Mouse (Mus musculus) limb, embryonic 11.5 days (tissue): ENCODE measurements around the gene Tmem171. TPM values are rescaled to one million over a fixed set of nuclear protein-coding genes. Genes with fewer than 3 reads are reported as not detected.

ENCODE experiments used
- ATAC-seq: fragments of 200-750 bp; cut with Nextera tagmentation; 2 replicates; pipeline ENCODE4 v1.8.0; 2017; ENCODE audit warnings: low read depth; ENCODE audit not compliant: insufficient number of reproducible peaks, low FRiP score, low TSS enrichment
- DNase-seq: peaks from one replicate; pipeline ENCODE4 v3.0.0-alpha.2; 2015; ENCODE audit warnings: low spot score
- H3K27ac ChIP-seq: fragments of 300-500 bp; sonication (generic); replicated peaks from 2 replicates; pipeline ENCODE4 v1.5.1; 2014; ENCODE audit warnings: low read depth, mild to moderate bottlenecking, low read length
- H3K27me3 ChIP-seq: fragments of 300-500 bp; sonication (generic); 2 replicates; pipeline ENCODE4 v1.6.1; 2014; ENCODE audit warnings: mild to moderate bottlenecking, low read length, mixed read lengths; ENCODE audit not compliant: control insufficient read depth, insufficient read depth
- H3K36me3 ChIP-seq: fragments of 300-500 bp; sonication (generic); 2 replicates; pipeline ENCODE4 v1.6.1; 2014; ENCODE audit warnings: mild to moderate bottlenecking, low read length, moderate library complexity, mixed read lengths; ENCODE audit not compliant: control insufficient read depth, insufficient read depth
- H3K4me1 ChIP-seq: fragments of 300-500 bp; sonication (generic); 2 replicates; pipeline ENCODE4 v1.6.1; 2014; ENCODE audit warnings: low read length, mixed read lengths; ENCODE audit not compliant: control insufficient read depth, insufficient read depth
- H3K4me2 ChIP-seq: fragments of 300-500 bp; sonication (generic); 2 replicates; pipeline ENCODE4 v1.6.1; 2014; ENCODE audit warnings: low read depth, mild to moderate bottlenecking, moderate library complexity; ENCODE audit not compliant: severe bottlenecking
- H3K4me3 ChIP-seq: fragments of 300-500 bp; sonication (generic); 2 replicates; pipeline ENCODE4 v1.5.1; 2014; ENCODE audit warnings: low read depth, low read length
- H3K9ac ChIP-seq: fragments of 300-500 bp; sonication (generic); 2 replicates; pipeline ENCODE4 v1.6.1; 2014; ENCODE audit warnings: mild to moderate bottlenecking, low read length
- H3K9me3 ChIP-seq: fragments of 300-500 bp; sonication (generic); 2 replicates; pipeline ENCODE4 v1.6.1; 2016; ENCODE audit warnings: low read length; ENCODE audit not compliant: control insufficient read depth
- WGBS: fragments of 180-500 bp; shearing (Covaris S2); extraction: QIAGEN DNeasy Blood & Tissue Kit; methylation state at CpG from one replicate; pipeline ENCODE4 v1.1.7; 2014; 5-methylcytosine and 5-hydroxymethylcytosine counted together
- polyA plus RNA-seq: library from polyadenylated mRNA; unstranded; fragments of >200 nt; fragmentation: Nextera tagmentation; extraction: Ambion mirVana; gene quantifications from 2 replicates; pipeline ENCODE4 v1.2.1, GENCODE M21; 2014

Gene Tmem171
- polyA plus RNA-seq, 1 experiment from 2014 or later: not detected

DNA sequence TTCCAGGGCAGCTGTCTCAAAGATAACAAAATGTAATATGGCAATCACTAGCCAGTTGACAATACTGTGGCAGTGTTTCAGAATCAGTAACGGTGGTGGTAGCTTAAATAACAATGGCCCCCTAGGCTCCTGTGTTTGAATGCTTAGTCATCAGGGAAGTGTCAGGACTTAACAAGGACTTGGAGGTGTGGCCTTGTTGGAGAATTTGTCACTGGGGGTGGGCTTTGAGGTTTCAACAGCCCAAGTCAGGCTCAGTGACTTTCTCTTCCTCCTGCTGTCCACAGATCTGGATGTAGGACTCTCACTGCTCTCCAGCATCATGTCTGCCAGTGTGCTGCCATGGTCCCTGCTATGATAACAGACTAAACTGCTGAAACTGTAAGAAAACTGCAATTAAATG lies 27.7 kb upstream of the Tmem171 start:
- DNase-seq (no peak), ATAC-seq (no peak)
- Histone ChIP-seq H3K27ac (no peak overlapping the region), H3K36me3 (peaks cover 5% of the 10 kb centered on the region), H3K4me2 (no peak overlapping the region), H3K4me1 (no peaks in the 10 kb centered on the region), H3K9me3 (no peaks in the 10 kb centered on the region), H3K9ac (no peak overlapping the region), H3K27me3 (no peaks in the 10 kb centered on the region), H3K4me3 (no peak overlapping the region)
- 52% methylated on average over 1 of the region's 1 CpGs for WGBS

DNA sequence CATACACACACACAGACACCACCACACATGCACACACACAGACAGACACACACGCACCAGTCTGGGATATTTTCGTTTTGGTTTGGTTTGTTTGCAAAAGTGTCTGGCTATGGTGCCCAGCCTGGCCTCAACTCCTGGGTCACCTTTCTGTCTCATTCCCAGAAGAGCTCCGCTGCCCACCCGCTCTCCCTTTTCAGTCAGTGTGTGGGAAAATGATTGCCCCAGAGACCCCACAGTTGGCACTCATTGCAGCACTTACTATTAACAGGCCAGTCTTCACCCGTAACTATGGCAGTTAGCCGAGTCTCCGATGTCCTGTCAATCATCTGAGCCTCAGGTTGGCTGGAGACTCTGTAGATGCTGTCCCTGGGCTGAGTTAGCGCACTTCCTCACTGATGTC lies 21.5 kb upstream of the Tmem171 start:
- Histone ChIP-seq H3K36me3 (no peaks in the 10 kb centered on the region; the same call in 1 of the 2 replicates), H3K4me3 (no peak overlapping the region), H3K27ac (no peak overlapping the region), H3K4me2 (no peak overlapping the region), H3K9me3 (no peaks in the 10 kb centered on the region), H3K4me1 (no peaks in the 10 kb centered on the region), H3K27me3 (no peaks in the 10 kb centered on the region), H3K9ac (no peak overlapping the region)
- WGBS: 92% methylated on average over 8 of the region's 8 CpGs
- ATAC-seq (no peak), DNase-seq (peak; percentile 14)

DNA sequence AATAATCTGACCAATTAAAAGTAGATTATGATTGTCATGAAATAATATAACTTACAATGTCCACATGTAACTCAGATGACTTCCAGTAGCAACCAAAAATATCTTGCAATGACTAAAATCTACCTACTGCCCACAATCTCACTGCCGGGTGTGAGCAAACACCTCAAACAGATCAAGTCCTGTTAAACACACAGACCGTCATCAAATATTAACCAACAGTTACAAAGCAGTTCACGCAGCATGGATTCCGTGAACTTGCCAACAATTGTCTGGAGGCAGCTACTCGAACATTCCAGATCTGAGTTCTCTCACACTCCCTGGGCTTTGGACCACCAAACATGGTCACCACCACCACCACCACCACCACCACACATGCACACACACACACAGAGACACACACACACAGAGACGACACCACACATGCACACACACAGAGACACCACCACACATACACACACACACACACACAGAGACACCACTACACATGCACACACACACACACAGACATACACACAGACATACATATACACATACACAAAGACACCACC lies 20.9 kb upstream of the Tmem171 start:
- Histone ChIP-seq H3K9me3 (no peaks in the 10 kb centered on the region), H3K36me3 (no peaks in the 10 kb centered on the region), H3K4me2 (no peak overlapping the region), H3K4me1 (no peaks in the 10 kb centered on the region), H3K27ac (no peak overlapping the region), H3K4me3 (no peak overlapping the region), H3K27me3 (no peaks in the 10 kb centered on the region), H3K9ac (no peak overlapping the region)
- ATAC-seq (no peak), DNase-seq (peak; percentile 18)
- 94% methylated on average over 6 of the region's 6 CpGs for WGBS

GRCm38 (mm10) chr13:98710655-98711054 lies 16.0 kb upstream of the Tmem171 start:
- Histone ChIP-seq H3K4me3 (no peak overlapping the region), H3K9ac (no peak overlapping the region), H3K27ac (no peak overlapping the region), H3K36me3 (no peaks in the 10 kb centered on the region), H3K4me1 (no peaks in the 10 kb centered on the region), H3K4me2 (no peak overlapping the region), H3K27me3 (no peaks in the 10 kb centered on the region), H3K9me3 (no peaks in the 10 kb centered on the region)
- ATAC-seq (no peak), DNase-seq (no peak)
- 91% methylated on average over 1 of the region's 1 CpGs for WGBS

DNA sequence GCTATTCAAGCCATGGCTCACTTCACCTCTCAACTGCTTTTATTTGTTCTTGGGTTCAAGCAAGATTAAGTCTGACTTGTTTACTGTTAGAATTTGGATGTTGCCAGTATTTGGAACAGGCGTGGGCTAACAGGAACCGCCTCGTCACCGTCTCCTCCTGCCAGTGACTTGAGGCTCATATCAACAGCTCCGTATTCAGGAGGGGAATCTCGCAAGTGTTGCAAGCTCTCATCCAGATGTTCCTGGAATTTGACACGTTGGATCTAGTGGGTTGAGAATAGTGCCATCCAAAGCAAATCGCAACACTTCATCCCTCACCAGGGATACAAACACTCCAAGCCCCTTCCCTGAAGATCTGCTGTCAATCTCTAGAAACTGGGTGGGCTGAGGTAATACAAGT lies 15.6 kb upstream of the Tmem171 start:
- WGBS: 71% methylated on average over 8 of the region's 8 CpGs

DNA sequence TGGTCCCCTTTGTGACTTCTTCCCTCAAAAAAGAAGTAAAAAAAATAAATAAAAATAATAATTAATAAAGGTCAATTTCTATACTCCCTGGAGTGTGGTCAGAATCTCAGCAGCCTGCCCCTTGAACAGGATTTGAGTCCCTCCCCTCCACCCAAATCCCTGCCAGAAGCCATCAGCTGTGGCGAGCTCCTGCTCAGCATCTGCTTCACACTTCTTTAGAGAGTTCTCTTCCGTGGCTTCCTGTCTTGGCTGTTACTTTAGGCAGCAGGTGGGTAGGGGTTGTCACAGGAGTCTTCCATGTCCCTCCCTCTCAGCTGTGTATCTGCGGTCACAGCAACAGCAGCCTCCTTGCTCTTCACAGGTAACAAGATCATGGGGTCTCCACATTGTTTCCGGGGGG lies 10.9 kb upstream of the Tmem171 start:
- Histone ChIP-seq H3K36me3 (no peaks in the 10 kb centered on the region), H3K27me3 (no peaks in the 10 kb centered on the region), H3K4me3 (no peak overlapping the region), H3K9me3 (no peaks in the 10 kb centered on the region), H3K4me2 (no peak overlapping the region), H3K4me1 (peaks cover 5% of the 10 kb centered on the region; the same call in 1 of the 2 replicates), H3K9ac (no peak overlapping the region), H3K27ac (no peak overlapping the region)
- 76% methylated on average over 4 of the region's 4 CpGs for WGBS
- DNase-seq (no peak), ATAC-seq (no peak)

More for the DNA sequence above, 15.6 kb upstream of the Tmem171 start:
- H3K4me2 ChIP-seq: no peak overlapping the region
- H3K4me1 ChIP-seq: no peaks in the 10 kb centered on the region
- H3K27me3 ChIP-seq: no peaks in the 10 kb centered on the region
- no peak overlapping the region for H3K9ac ChIP-seq
- no peaks in the 10 kb centered on the region for H3K9me3 ChIP-seq
- ATAC-seq: no peak
- H3K4me3 ChIP-seq: no peak overlapping the region
- DNase-seq: no peak
- no peak overlapping the region for H3K27ac ChIP-seq
- H3K36me3 ChIP-seq: no peaks in the 10 kb centered on the region

DNA sequence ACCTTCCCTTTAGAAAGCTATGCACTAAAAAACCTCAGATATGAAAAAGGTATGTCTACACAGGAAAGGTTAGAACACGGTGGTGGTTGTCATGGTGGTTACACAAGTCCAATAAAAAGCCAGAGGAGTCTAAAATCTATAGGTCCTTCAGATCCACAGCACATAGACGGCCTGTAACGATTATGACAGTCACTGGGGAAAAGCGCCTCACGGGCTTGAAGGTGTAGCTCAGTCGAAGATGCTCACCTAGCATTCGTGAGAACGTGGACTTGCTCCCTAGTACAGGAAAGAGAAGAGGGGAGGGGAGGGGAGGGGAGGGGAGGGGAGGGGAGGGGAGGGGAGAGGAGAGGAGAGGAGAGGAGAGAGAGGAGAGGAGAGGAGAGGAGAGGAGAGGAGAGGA lies 9.2 kb upstream of the Tmem171 start:
- no peak overlapping the region for H3K4me3 ChIP-seq
- no peak overlapping the region for H3K9ac ChIP-seq
- ATAC-seq: no peak
- H3K9me3 ChIP-seq: no peaks in the 10 kb centered on the region
- no peak for DNase-seq
- H3K27me3 ChIP-seq: no peaks in the 10 kb centered on the region
- WGBS: 85% methylated on average over 8 of the region's 8 CpGs
- H3K4me2 ChIP-seq: no peak overlapping the region
- H3K36me3 ChIP-seq: no peaks in the 10 kb centered on the region
- peaks cover 8% of the 10 kb centered on the region; the same call in 1 of the 2 replicates for H3K4me1 ChIP-seq
- no peak overlapping the region for H3K27ac ChIP-seq

- no peaks in the 10 kb centered on the region for H3K36me3 ChIP-seq
- no peaks in the 10 kb centered on the region for H3K27me3 ChIP-seq
- H3K4me2 ChIP-seq: no peak overlapping the region
- no peak for ATAC-seq
- WGBS: 90% methylated on average over 8 of the region's 8 CpGs
- H3K4me3 ChIP-seq: no peak overlapping the region
- DNase-seq: no peak
- H3K9ac ChIP-seq: no peak overlapping the region
- H3K27ac ChIP-seq: no peak overlapping the region
- H3K4me1 ChIP-seq: peaks cover 8% of the 10 kb centered on the region; the same call in 1 of the 2 replicates
- H3K9me3 ChIP-seq: no peaks in the 10 kb centered on the region
These were observed 7.7 kb upstream of the Tmem171 start for GRCm38 (mm10) chr13:98702361-98702760.

DNA sequence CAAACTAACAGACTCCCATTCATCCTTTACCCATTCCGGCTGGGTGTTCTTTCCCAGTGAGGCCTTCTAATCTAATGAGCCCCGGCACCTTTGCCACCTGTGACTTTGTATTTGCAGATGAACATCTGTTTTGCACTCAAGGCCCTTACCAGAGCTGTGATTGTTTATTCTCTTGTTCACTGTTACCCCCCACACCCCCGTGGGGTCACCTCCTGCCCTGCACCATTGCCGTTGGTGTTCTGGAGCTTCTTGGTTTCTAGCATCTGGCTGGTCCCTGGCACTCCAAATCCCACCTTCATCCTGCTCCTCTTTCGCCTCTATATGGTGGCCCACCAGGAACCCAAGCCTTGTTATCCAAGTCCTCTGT lies 6.7 kb upstream of the Tmem171 start:
- ATAC-seq: no peak
- peak; percentile 31 for DNase-seq
- Histone ChIP-seq H3K27ac (no peak overlapping the region), H3K9me3 (no peaks in the 10 kb centered on the region), H3K4me2 (no peak overlapping the region), H3K27me3 (no peaks in the 10 kb centered on the region), H3K9ac (no peak overlapping the region), H3K36me3 (no peaks in the 10 kb centered on the region), H3K4me3 (no peak overlapping the region), H3K4me1 (peaks cover 8% of the 10 kb centered on the region; the same call in 1 of the 2 replicates)
- WGBS: 71% methylated on average over 5 of the region's 5 CpGs
